Mouse (Mus musculus): ENCODE results near the gene Tnip1.

Gene Tnip1

GRCm38 (mm10) chr11:54962810-54963209, at the start of gene Tnip1:
TSS of gene Tnip1 (minus strand) at chr11:54962917.
- peak in 1 of 2 experiments; percentile 21 for DNase-seq (ENCODE audit: low spot score in 2 of 2)

GRCm38 (mm10) chr11:55011440-55011839, 48.7 kb upstream of the Tnip1 start:
- no peak for DNase-seq (ENCODE audit: low spot score in 2 of 2)

DNA sequence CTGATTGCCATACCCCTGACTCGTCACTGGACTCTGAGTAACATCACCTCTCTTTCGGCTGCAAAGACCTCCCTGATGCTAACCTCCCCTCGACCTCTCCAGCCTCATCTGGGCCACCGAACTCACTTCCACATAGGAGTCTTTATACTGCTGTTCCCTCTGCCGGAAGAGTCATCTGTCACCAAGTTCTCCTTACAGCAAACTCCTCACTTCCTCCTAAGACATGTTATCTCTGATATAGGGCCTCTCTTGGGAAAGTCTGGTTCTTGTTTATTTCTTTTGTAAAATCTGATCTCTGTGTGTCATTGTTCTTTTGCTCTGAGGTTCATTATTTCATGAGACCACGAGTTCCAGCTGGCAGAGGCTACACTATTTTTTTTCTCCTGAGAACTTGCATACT, 45.5 kb upstream of the Tnip1 start:
- DNase-seq (ENCODE audit: low spot score in 2 of 2), result no peak

GRCm38 (mm10) chr11:55005684-55006083, 43.0 kb upstream of the Tnip1 start:
- no peak for DNase-seq (ENCODE audit: low spot score in 2 of 2)

- no peak for DNase-seq (ENCODE audit: low spot score in 2 of 2)
Measured at GRCm38 (mm10) chr11:55004970-55005502, 42.3 kb upstream of the Tnip1 start.

- no peak for DNase-seq (ENCODE audit: low spot score in 2 of 2)
Measured at GRCm38 (mm10) chr11:54998708-54999107, 36.0 kb upstream of the Tnip1 start.

- DNase-seq (ENCODE audit: low spot score in 2 of 2), result peak; percentile 31 to 41
Measured at GRCm38 (mm10) chr11:54998284-54998683, 35.6 kb upstream of the Tnip1 start.

GRCm38 (mm10) chr11:54996176-54996575, 33.5 kb upstream of the Tnip1 start:
- DNase-seq (ENCODE audit: low spot score in 2 of 2), result no peak

DNA sequence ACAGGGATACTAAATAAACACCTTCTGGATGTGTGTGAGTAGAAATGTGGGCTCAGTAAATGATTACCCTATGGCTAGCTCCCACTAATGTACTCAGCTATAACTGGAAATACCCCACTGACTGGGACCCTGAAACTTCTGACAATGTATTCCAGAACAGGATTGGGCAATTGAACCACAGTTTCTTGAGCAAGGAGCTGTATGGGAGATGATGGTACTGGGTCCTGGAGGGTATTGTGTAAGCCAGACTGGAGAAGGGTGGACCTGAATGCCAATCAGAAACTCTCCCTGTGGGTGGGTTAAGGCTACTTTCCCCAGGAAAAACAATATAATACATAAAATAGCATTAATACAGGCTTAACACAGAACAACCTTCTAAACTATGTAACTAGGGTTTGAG, 27.2 kb upstream of the Tnip1 start:
- DNase-seq (ENCODE audit: low spot score in 2 of 2), result no peak

GRCm38 (mm10) chr11:54988754-54989349, 26.1 kb upstream of the Tnip1 start:
- no peak for DNase-seq (ENCODE audit: low spot score in 2 of 2)

DNA sequence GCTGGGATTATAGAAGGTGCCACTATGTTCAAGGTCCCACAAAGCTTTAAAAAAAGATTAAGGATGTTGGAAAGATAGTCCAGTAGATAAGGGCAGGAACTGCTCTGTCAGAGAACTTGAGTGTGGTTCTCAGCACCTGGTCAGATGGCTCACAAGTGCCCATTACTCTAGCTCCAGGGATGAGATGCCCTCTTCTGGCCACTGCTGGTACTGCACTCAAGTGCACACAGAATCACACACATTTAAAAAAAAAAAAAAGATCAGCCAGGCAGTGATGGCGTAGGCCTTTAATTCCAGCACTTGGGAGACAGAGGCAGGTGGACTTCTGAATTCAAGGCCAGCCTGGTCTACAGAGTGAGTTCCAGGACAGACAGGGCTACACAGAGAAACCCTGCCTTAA, 25.3 kb upstream of the Tnip1 start:
- DNase-seq (ENCODE audit: low spot score in 2 of 2), result peak in 1 of 2 experiments; percentile 42

GRCm38 (mm10) chr11:54985086-54985485, 22.4 kb upstream of the Tnip1 start:
- DNase-seq (ENCODE audit: low spot score in 2 of 2), result no peak

DNA sequence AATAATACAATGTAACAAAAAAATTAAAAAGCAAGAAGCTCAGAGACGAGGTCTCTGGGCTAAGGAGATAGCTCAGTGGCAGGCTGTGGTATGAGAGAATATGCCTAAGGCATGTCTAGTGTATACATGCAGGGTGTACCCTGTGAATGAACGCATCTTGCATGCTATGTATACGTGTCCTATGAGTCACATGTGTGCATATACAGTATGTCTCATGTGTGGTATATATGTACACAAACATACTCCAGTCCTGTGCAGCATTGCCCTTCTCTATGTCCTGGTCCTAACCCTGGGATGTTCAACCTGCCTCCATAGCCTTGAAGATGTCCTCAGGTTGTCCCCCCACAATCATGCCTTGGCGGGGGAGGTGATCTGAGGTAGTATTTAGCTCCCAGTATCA, 21.9 kb upstream of the Tnip1 start:
- DNase-seq (ENCODE audit: low spot score in 2 of 2), result no peak

DNA sequence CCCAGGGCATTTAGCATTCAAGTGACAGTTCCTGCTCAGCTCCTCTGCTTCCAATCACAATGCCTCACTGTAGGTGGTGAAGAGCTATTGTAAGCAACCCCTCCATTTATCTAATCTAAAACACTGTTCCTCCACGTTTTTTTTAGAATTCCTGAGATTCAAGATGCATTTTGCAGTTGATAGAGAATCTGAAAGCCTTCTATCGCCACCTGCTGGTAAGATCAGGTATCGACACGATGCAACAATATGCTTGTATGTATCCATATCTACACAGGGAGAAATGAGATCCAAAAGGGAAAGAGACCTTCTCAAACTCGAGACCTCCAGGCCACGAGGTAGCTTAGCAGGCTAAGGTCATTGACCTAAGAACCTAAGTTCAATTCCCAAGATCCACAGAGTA, 21.4 kb upstream of the Tnip1 start:
- DNase-seq (ENCODE audit: low spot score in 2 of 2), result peak; percentile 29 to 70

DNA sequence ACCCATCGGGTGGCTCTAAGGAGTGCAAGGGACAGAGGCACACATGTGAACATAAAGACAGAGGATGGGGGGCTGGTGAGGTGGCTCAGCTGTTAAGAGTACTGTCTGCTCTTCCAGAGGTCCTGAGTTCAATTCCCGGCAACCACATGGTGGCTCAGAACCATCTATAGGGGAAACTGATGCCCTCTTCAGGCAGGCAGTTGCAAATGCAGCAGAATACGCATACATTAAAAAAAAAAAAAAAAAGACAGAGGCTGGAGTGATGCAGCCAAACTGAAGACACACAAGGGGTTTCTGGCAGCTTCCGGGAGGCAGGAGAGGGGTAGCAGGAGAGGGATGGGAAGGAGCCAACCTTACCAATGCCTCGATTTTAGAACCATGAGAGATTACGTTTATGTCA, 19.8 kb upstream of the Tnip1 start:
- no peak for DNase-seq (ENCODE audit: low spot score in 2 of 2)

DNA sequence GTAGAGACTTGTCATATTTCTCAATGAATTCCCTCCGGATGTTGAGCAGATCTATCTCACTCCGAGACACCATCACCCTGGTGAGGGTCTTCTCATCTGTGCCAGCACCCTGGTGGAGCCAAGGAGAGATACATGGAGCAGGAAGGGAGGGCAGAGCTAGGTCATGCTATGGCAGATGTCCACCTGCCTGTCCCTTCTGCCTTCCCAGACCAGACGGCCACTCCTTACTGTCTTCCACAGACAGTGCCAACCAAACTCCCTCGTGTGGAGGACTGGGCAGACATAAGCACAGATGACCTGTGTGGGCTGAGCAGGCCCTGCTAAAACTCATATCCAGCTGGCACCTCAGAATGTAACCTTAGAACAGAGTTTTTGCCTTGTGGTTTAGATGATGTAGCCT, 18.9 kb upstream of the Tnip1 start:
- DNase-seq (ENCODE audit: low spot score in 2 of 2), result no peak

DNA sequence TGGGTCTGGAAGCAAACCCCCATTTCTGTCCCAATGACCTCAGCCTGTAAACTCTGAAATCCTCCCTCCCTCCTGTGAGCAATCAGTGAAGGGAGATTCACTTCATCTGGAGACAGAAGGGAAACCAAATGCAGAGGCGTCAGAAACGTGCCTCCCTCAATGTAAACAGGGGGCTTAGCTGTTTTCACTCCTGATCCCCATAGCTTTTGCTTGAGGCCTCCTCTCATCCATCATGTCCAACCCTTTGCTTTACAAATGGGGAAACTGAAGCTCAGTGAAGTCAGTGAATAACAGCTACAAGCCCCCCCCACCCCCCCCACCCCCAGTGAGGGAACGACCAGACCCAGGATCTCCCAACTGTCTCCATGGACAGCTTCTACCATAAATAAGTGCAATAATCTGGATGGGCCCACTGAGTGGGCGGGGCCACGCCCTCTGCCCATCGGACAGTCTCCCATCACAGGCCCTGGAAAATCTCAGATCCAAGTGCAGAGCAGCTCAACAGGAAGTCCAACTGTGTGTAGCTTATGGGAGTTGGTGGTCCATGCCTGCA, 14.7 kb upstream of the Tnip1 start:
- no peak for DNase-seq (ENCODE audit: low spot score in 2 of 2)

- DNase-seq (ENCODE audit: low spot score in 2 of 2), result no peak
Measured at GRCm38 (mm10) chr11:54976351-54976750, 13.6 kb upstream of the Tnip1 start.

DNA sequence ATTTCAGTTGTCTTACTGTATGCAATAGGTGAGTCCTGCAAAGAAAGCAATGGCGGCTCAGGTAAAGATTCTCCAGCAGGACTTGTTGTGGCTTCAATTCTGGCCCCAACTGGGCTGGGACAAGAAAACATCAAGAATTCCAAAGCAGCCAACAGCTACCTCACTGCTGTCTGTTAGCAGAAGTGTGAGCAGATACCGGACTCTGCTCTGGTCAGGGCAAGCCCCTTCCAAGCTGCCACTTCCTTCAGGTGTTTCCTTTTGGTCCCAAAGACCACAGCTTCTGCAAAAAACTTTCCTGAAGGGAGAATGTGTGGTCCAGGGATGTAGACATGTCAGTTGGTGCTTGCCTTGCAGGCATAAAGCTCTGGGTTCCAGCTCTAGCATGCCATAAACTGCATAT, 13.0 kb upstream of the Tnip1 start:
- no peak for DNase-seq (ENCODE audit: low spot score in 2 of 2)

- DNase-seq (ENCODE audit: low spot score in 2 of 2), result no peak
Measured at GRCm38 (mm10) chr11:54975340-54975739, 12.6 kb upstream of the Tnip1 start.

GRCm38 (mm10) chr11:54974639-54975038, 11.9 kb upstream of the Tnip1 start:
- DNase-seq (ENCODE audit: low spot score in 2 of 2), result no peak

DNA sequence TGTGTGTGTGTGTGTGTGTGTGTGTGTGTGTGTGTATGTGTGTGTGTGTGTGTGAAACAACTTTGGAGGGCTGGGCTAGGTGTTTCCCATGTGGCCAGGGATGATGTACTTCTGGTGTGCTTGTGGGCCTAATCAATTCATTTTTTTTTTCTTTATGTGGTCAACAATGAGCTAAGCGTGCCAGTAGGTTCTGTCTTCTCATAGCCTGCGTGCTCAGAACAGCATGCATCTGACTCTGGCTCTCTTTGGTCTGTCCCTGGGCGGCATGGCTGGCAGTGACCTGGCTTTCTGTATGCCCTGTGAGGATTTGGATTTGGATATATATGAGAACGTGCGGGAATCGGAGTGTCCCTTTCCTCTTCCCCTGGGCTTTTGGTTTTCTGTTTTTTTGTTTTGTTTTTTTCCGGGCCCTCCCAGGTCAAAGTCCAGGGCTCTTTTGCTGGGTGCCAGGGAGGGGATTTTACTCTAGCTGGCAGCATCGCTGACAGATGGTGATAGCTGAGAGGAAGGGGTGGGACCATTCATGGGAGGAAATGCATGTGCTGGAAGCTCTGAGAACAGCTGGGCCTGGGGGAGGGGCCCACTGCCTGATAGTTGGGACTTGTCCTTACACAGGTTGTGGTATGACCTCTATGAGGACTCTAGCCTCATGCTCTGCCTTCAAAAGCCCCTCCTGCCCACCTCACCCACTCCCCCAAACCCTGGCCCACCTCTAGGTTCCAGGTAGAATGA, 10.9 kb upstream of the Tnip1 start:
- peak; percentile 37 to 49 for DNase-seq (ENCODE audit: low spot score in 2 of 2)

DNA sequence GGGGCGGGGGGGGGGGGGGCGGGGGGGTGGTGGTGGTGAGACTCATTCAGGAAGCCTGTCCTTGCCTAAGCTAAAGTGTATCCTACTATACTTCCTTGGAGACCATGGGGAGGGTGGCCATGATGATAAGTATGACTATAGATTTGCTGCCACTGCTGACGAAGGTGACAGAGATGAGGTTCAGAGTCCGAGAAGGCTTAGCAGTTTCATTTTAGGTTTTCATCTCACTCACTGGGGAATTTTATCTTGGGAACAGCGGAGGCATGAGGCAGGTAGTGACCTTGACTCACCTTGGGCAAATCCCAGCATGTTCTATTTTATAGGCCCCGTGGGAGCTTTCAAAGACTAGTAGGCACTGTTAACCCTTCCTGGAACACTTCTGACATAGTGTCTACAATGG, 10.1 kb upstream of the Tnip1 start:
- no peak for DNase-seq (ENCODE audit: low spot score in 2 of 2)
